Mouse (Mus musculus) olfactory bulb, adult 2 months (tissue): Measurements from ENCODE around the gene Lrrc29.

Source experiments
- CTCF ChIP-seq: fragments of 200-500 bp; IDR thresholded peaks from 2 replicates; pipeline ENCODE4 v1.5.1; 2012; ENCODE audit warnings: low read depth, mild to moderate bottlenecking, low read length, moderate library complexity; ENCODE audit not compliant: insufficient read depth
- POLR2A ChIP-seq: fragments of 200-500 bp; IDR thresholded peaks from 2 replicates; pipeline ENCODE4 v1.6.1; 2012; ENCODE audit warnings: mild to moderate bottlenecking, low read depth, low read length, moderate library complexity; ENCODE audit not compliant: insufficient read depth

DNA sequence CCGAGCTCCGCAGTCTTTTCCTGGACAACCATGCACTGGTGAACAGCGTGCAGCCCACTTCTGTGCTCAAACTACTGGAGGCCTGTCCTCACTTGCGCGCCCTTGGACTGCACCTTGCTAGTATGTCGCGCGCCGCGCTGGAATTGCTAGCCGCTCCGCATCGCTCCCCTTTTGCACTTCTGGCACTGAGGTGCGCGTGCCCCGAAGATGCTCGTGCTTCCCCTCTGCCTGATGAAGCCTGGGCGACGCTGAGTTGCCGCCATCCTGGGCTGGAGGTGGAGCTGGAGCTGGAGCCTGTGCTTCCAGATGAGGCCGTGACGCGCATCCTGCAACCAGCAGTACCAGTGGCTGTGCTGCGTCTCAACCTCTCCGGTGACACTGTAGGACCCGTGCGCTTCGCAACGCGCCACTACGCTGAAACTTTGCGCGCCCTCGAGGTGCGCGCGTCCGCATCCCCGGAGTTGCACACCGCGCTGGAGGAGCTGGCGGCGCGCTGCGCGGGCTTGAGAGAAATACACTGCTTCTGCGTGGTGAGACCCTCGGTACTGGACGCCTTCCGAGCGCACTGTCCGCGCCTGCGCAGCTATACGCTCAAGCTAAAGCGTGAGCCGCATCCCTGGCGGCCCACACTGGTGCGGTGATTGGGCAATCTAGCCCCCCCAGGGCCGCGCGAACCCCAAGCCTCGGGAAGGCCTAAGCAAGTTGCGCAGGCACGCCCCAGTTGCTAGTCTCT is 57.6 kb downstream of the Lrrc29 start:
- TF ChIP-seq POLR2A = 0 out of 2 replicates have a peak, but pooled peaks have one; percentile 24
- TF ChIP-seq CTCF = no peak
